Mouse (Mus musculus) left cerebral cortex, adult 8-10 months (tissue): Measurements from ENCODE around the gene Lenep. TPM values are rescaled to one million over a fixed set of nuclear protein-coding genes. Genes with fewer than 3 reads are reported as not detected.
A peak's percentile ranks its signal among the peaks of the same experiment; 100 is the strongest.
"Not testable (repeated sequence)": the region's sequence is repeated elsewhere in the genome, so short reads cannot be mapped to it uniquely, and the experiment has no call there.

Experiments
- DNase-seq, 2 experiments: peaks; one replicate each; pipeline ENCODE4 v3.0.0; 2022; ENCODE audit warnings: low spot score in 2 of 2
- total RNA-seq, 4 experiments: library from RNA; stranded (reverse); gene quantifications; 2 replicates each; pipeline ENCODE4 v1.2.4; 2022

Gene Lenep
- 1 to 10 TPM; 3.9 to 5.8 (median 4.4) TPM for total RNA-seq

DNA sequence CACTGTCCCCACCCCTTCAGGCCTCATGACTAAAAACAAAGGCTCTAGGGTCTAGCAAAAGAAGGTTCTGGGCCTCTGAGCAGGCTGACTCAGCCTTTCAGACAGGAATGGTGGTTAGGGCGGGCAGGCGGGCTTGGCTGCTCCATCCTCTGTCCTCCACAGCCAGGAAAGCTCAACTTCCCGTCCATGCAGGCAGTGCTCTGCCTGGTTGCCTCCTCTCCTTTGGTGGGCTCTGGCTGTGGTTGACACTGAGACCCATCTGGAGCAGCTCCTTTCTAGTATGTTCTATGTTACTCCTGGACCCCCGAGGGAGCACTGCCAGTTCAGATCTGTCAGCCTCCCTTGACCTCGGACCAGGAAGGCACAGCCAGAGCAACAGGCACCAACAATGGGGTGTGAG is at the start of gene Lenep:
Gene Lenep, minus strand, starts transcription at position 101 of the 400 bp plus-strand sequence.
- no peak for DNase-seq

DNA sequence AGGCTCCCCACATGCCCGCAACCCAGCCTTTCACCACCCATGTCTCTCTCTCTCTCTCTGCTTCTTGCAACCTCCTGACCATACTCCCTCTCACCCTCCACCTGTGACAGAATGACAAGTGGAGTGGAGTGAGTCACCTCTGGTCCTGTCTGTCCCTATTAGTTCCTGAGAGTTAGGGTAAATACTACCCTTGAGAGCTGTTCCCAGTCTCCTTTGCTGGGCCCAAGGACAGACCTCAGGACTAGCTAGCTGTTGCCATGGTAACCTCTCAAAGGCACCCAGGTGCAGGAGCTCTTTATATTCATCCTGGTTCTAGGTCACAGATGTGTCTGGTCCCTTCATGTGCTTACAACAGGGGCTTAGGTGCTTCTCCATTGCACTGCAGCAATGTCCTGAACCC is 49.3 kb upstream of the Lenep start:
- no peak for DNase-seq

DNA sequence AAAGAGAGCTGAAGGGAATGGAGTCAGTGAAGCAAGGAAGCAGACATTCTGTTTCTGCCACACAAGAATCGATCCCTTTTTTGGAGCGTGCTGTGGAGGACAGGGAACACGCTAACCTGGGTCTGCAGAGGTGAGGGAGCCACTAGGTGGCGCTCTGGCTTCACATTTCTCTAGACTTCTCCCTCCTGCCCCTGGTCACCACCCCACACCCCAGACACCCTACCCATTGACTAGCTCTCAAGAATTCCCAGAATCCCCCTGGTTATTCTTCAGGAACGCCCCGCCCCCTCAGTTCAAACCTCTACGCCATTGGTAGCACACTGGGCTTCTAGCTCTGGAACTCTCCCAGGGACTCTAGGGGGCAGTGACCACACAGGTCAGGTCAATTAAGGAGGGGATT is 46.9 kb upstream of the Lenep start:
- DNase-seq, result peak in 1 of 2 experiments; percentile 47

DNA sequence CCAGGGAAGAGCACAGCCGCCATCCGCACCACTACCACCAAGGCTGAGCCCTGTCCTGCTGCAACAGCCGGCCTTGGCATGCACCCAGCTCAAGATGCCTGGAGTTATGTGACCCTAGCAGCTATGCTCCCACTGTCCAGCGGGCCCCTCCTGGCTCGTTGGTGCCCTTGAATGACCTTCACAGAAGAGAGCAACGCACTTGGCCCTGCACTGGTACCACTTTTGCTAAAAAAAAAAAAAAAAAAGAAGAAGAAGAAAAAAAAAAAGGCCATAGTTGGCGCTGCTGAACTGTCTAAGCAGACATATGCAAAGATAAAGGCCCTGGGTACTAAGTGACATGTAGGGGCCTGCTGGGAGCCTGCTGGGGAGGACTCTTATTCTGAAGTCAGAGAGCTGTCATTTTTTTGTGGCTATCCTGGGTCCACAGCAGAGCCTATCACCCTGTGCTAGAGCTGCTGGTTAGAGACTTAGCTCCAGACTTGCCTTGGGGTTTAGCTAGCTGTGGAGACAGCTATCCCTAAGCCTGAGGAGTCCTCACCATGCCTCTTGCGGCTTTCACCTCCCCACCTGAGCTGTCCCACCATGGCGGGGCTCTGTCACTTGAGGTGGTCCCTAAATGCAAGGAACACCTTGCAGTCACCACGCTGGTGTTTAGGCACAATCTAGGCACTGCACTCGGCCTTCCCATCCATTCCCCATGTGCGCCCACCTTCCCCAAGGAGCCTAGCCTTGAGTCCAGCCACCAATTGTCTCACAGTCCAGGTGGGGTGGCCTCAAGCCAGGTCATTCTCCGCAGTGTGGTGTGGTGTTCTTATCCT is 46.3 kb upstream of the Lenep start:
- no peak for DNase-seq

DNA sequence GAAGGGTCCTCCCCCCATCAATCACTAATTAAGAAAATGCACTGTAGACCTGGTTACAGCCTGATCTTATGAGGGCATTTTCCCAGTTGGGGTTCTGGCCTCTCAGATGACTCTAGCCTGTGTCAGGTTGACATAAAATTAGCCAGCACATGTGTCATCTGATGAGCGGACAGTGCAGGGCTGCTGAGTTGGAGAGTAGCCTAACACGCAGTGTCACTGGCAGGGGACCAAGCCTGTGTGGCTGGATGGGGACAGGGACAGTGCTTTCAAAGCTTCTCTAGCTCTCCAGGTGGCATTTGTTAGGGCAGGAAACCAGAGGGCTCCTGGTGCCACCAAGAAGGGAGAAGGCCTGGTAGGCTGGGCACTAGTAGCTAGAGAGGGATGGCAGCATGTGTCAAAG is 38.1 kb upstream of the Lenep start:
- DNase-seq, result no peak

DNA sequence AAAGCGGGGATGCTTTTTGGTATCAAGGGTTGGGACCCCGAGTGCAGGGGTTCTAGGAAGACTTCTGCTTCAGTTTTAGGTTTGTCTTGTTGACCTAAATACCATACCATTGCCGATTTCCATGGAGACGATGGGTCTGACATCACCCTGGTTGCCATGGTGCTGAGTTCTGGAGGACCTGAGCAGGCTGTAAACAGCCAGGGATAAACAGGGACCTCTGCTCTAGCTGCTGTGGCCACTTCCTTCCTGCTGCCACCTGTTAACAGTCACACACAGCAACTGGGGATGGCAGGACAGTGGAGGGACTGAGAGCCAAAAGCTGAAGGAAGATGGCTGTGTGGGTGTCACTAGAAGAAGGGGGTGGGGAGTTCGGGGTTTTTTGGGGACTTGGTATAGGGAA is 34.7 kb upstream of the Lenep start:
- DNase-seq, result no peak

DNA sequence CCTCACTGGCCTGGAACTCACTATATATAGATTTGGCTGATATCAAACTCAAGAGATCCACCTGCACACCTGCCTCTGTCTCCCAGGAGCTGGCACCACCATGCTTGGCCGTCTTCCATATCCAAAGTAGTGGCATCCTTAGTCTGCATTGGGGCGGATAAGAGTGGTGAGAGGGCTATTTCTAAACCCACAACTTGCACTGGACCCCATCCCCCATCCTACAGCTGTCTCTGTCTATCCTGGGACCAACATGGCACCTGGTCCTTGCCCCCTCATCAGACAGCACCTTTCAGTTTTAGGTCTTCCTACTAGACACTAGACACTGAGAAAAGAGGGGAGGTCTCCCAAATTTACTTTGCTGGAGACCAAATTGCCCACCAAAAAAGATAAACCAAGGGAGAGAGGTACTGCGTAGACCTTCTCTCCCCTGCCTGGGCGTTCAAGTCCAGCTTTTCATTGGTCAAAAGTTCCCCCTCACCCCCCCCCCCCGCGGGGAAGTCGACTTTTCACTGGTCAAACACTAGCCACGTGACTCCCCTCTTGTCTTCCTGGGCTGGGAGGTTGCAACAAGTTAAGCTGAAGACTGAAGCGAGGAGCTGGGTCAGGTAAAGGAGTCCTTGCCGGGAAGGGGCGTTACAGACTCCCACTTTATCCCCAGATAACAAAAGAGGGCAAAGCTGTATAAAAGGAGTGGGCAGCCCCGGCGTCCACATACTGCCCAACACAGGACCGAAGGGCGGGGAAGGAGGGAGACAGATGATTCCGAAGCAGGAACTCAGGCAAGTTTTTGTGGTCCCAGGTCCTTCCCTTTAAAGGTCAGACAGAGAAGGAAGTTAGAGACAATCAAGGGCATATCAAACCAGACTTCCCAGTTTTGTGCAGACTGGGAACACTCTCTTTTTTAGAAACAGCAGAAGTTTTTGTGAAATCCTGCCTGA is 33.9 kb upstream of the Lenep start, which contains the start of gene Pbxip1:
Gene Pbxip1, plus strand, starts transcription at position 531 of the 938 bp plus-strand sequence.
- DNase-seq, result no peak

DNA sequence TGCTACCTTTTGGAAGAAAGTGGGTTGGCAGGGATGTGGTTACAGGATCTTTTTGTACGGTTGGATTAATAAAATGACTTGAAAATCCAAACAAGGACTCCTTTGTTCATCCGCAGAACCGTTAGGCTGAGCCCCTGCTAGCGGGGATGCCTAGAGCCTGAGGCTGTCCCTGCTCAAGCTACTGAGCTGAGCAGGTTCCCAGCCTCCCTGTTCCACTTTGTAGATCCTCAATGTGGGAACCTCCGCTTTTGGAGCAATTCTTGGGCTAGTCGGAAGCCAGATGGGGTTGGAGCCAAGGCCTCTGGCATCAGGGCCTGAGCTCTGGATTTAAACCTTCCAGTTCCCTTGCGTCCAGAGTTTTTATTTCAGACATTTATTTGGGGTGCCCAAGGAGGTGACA is 32.4 kb upstream of the Lenep start:
- no peak for DNase-seq

DNA sequence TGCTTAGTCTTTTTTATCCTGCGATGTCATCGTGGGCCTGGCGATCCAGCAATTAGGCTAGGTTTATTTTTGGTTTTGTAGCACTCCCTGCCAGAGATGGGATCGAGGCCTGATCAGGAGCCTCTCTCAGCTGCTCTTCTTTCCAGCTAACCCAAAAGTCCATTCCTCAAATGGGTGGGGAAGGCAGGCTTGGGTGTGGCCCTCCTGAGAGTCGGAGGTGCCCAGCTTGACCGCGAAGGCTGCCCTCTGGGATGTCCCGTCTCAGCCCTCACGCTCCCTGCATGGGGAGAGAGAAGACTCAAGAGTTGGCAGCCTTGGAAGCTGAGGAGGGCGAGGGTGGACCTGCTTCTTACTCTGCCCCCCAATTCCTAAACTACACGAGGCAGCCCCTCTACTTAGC is 31.9 kb upstream of the Lenep start:
- no peak for DNase-seq

DNA sequence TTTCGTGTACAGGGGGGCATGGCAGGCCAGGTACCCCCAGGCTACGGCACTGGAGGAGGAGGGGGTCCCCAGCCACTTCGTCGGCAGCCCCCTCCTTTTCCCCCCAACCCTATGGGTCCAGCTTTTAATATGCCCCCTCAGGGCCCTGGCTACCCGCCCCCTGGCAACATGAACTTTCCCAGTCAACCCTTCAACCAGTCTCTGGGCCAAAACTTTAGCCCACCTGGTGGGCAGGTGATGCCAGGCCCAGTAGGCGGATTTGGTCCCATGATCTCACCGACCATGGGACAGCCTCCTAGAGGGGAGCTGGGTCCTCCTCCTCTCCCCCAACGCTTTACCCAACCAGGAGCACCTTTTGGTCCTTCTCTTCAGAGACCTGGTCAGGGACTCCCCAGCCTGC is 30.0 kb upstream of the Lenep start:
- no peak for DNase-seq

DNA sequence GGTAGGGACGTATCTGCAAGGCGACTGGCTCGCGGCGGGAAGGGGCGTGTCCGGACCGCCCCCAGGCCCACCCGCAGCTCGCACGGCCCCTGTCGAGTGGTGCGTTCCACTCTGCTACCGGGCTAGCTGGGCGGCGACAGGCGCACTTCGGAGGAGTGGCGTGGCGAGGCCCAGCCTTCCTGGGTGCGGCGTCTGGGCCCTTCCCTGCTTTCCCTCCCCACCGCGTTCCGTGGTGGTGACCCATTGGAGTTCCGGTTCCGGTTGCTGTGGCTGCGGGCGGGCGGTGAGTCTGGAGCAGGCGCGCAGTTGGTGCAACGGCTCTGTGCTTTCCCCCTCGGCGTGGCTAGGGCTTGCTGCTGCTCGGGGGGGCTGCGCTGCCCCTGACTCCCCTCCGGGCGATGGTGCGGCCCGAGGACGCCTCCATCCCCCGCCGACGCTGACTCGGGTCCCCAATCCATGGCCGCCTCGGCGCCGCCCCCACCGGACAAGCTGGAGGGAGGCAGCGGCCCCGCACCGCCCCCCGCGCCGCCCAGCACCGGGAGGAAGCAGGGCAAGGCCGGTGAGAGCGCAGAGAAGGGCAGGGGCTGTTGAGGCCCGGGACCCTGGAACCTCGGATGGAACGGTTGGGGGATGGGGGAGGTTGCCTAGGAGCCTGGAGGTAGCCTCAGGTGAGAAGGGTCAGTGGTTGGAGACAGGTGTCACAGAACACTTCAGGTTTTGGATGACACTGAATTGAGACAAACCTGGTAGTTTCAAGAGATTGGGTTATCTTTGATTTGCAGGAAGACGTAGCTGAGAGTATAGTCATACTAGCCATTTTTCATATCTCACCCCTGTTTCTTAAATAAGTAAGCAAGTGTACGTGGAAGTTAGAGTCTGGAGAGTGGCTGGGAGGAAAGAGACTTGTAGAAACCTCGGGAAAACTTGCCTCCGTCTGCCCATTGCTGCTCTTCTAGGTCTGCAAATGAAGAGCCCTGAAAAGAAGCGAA is 27.9 kb upstream of the Lenep start, which contains the start of gene Pygo2:
Gene Pygo2, plus strand, starts transcription at position 44 of the 989 bp plus-strand sequence.
- peak; percentile 79 to 97 for DNase-seq

DNA sequence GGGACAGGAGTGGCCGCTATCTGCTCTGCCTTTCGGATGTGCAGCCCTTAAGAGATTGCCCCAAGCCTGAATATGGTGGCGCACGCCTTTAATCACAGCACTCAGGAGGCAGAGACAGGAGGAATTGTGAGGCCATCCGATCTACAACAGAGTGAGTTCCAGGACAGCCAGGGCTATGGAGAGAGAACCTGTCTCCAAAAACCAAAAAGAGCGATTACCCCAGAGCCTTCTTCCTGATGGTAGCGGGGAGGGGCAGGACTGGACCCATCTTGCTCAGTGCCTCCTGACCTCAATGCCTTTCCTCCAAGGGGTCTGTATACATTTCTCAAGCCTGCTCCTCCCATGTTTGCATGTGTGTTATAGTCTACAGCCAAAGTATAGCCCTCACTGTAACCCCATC is 26.4 kb upstream of the Lenep start:
- not testable (repeated sequence) for DNase-seq

DNA sequence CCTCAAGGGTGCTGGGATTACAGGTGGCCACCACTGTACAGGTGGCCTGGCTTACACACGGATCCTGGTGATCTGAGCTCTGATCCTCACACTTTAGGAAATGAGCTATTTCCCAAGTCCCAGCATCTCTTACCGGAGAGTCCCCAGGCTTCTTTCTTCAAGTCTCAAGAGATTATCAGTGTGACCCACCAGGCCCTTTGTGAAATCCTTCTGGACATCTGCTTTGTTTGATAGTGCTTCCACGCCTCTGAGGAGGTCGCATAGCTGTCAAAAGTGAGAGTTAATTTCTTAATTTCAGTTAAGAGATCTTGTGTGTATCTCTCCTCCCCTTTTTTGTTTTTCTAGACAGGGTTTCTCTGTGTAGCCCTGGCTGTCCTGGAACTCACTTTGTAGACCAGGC is 23.3 kb upstream of the Lenep start:
- DNase-seq, result no peak

DNA sequence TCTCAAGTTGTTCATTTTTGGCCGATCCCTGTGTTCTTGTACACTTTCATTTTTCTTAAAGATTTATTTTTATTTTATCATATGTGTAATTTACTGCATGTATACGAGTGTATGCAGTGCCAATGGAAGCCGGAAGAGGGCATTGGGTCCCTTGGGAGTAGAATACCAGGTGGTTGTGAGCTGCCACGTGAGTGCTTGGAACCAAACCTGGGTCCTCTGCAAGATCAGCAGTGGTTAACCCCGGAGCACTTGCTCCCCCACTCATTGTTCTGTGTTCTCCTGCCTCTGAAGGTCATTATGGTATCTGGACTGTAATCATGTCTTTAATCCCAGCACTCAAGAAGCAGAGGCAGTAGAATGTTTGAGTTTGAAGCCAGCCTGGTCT is 22.5 kb upstream of the Lenep start:
- DNase-seq, result no peak

DNA sequence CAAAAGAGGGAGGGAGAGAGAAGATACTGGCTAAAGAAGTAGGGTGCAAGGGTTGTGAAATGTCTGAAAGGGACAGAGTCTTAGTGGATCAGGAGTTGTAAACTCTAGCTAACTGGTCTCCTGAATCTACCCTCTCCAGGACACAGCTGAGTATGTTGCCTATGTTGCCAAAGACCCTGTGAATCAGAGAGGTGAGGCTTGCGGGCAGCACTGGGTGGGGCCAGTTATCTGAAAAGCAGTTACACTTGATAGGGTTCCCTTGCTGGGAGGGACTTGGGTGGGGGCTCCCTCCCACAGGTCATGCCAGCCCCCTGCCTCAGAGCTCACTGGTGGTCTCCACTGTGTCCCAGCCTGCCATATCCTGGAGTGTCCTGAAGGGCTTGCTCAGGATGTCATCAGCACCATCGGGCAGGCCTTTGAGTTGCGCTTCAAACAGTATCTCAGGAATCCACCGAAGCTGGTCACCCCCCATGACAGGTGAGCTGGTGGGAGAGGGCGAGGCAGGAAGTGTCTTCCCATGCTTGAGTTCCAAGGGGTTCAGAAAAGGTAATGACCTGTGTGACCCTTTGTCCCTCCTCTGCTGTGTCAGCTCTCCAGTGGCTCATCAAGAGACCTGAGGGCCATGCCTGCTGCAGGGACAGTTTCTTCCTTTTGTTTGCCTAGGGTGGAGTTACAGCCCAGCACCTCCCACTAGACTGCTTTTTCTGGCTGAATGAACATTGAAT is 22.0 kb upstream of the Lenep start:
- no peak for DNase-seq

DNA sequence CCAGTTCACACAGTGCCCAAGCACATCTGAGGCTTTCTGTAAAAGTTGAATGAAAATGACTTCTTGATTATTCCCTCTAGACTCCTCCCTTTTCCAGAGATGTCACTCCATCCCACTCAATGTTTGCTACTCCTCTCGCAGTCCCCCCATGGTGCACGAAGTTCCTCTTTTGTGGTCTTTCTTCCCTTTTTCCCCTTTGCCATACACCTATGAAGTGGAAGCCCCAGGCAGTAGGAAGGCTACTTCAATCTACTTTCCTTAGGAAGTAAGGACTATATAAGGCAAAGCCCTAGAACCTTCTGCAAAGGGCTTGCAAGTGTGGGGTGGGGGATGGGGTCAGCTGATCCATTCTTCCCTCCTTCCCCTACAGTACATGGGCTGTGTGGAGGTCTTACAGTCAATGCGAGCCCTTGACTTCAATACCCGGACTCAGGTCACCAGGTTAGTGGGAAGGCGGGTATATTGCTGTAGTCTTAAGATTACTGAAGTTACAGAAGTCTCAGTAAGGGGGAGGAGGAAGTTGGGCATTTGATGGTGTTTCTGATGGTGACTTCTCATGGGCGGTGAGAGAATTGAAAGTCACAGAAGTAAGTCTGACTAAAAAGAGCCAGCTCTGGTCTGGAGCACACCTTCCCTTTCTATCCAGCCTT is 20.1 kb upstream of the Lenep start:
- no peak for DNase-seq

DNA sequence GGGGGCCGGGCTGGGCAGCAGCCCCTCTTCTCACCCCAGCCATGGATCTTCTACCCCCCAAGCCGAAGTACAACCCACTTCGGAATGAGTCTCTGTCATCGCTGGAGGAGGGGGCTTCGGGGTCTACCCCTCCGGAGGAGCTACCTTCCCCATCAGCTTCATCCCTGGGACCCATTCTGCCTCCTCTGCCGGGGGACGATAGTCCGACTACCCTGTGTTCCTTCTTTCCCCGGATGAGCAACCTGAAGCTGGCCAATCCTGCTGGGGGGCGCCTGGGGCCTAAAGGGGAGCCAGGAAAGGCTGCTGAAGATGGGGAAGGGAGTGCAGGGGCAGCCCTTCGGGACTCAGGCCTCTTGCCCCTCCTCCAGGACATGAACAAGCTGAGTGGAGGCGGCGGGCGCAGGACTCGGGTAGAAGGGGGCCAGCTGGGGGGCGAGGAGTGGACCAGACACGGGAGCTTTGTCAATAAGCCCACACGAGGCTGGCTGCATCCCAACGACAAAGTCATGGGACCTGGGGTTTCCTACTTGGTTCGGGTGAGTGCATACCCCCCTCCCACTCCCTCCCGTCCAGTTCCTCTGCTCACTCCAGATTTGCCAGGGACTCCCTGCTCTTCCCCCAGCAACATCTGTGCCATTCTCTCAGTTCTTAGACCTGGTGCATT is 19.3 kb upstream of the Lenep start:
- DNase-seq, result no peak

DNA sequence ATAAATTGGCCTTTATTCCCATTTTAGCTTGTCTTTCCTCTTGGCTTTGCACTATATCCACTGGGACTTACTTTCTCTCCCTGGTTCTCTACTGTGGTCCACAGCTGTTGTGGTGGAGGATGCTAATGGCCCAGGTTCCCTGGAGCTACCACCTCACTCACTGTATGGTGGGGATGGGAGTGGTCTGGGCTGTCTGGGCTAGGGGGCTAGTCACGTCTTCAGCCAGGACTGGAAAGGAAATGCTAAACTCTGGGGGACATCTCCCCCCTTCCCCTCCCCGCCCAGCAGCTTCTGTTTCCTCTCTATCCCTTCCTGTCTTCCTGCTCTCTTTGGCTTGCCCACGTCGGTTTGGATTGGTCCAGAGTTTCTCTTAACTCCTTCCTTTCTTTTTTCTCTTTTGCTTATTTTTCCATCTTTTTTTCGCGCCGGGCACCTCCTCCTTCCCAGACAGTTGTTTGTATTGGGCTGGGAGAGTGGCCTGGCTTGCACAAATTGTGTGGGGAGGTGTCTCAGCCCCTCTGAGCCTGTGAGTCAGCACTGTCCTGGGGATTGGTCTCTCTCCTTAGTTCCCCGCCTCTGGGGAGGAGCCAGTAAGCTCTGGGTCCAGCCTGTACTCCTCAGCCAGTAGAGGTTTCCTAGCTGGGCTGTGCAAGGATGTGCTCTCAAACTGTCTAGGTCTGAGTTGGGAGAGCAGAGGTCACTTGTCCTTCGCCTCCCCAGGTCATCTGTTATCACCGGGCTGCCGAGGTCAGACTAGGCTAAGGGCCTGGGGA is 18.6 kb upstream of the Lenep start:
- peak; percentile 45 to 79 for DNase-seq

DNA sequence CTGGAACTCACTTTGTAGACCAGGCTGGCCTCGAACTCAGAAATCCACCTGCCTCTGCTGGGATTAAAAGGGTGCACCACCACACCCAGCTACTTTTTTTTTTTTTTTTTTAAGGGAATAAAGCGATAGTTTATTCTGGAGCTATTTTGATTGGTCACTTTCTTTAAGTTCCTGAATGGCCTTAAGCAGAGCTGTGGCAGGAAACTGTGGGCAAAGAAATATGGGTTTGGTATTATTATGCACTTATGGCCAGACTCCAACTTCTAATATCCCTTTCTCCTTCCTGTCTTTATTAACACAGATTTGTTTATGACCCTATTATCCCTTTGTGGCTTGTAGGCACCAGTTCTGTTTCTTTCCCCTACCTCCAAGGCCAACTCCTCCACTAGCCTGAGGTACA is 17.8 kb upstream of the Lenep start:
- no peak for DNase-seq
